Mouse (Mus musculus) urinary bladder, postnatal 25 days (tissue): ENCODE results near the gene Cbx3.

Experiments
- DNase-seq: peaks from one replicate; pipeline ENCODE4 v3.0.0; 2022; ENCODE audit warnings: low spot score

Gene Cbx3

DNA sequence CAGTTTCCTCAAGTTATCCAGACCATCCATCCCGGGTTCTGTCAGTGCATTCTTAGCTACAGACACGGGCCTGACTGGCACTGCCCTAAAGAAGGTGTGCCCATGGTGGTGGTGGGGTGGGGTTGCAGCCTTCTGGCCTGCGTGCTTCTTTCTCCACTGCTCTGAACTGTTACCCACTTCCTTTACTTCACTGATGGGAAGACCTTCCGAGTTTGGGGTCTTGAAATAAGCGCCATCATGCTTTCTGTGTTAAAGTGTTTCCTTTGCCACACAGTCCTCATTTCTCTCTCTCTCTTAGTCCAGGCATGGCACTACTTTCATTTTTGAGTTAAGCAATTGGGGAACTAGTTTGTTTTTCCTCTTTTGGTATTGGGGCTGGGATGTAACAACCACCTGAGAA, 54.8 kb downstream of the Cbx3 start:
- no peak for DNase-seq

DNA sequence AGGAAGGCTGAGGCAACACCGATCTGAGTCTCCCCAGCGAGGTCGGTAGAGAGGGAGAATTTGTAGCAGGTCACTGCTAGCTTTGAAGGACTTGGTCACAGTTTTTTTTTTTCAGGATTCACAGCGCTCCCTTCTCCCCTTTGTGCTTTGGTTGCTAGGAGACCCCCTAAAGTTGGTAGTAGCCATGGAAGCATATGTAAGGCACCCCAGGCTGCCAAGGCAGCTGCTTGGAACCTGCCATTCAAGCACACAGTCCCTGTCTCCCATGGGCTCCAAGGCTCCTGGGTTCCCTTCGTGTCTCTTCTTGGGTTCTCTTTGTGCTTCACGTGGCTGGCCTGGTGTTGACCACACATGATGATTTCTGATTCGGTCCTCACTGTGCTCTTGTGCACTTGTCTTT, 59.3 kb downstream of the Cbx3 start:
- DNase-seq, result no peak
